Mouse (Mus musculus): Measurements from ENCODE around the gene Wdr59.
A peak's percentile ranks its signal among the peaks of the same experiment; 100 is the strongest.

Wdr59 gene

GRCm38 (mm10) chr8:111536031-111536977 lies 14.4 kb upstream of the Wdr59 start, which contains the start of gene Znrf1:
Gene Znrf1 (plus strand): TSS chr8:111536097.
- H3K9me3 ChIP-seq (ENCODE audit: low read length), result no peaks in the 10 kb centered on the region
- H3K4me3 ChIP-seq (replicated peaks; ENCODE audit: low read length), result peak within 1 kb of the TSS; percentile 94
- peaks cover 19% of the 10 kb centered on the region for H3K27me3 ChIP-seq (ENCODE audit: insufficient read depth, low read length)
- no peak for TF ChIP-seq POU5F1 (IDR thresholded peaks at IDR 0.05; ENCODE audit: borderline replicate concordance, low read length)
- 0 out of 2 replicates have a peak, but pooled peaks have one; percentile 8 for TF ChIP-seq CTCF (conservative IDR thresholded peaks at IDR 0.05; ENCODE audit: low read length)
- H3K36me3 ChIP-seq (ENCODE audit: insufficient read depth, low read length), result peaks cover 9% of the 10 kb centered on the region; the same call in 1 of the 2 replicates
- peaks cover 59% of the 10 kb centered on the region for H3K4me1 ChIP-seq (replicated peaks; ENCODE audit: low read depth, low read length)

GRCm38 (mm10) chr8:111535491-111535890 lies 13.6 kb upstream of the Wdr59 start:
- Histone ChIP-seq H3K4me1 (replicated peaks; ENCODE audit: low read depth, low read length) (peaks cover 56% of the 10 kb centered on the region), H3K27me3 (ENCODE audit: insufficient read depth, low read length) (peaks cover 19% of the 10 kb centered on the region), H3K4me3 (replicated peaks; ENCODE audit: low read length) (no peak overlapping the region), H3K9me3 (ENCODE audit: low read length) (no peaks in the 10 kb centered on the region), H3K36me3 (ENCODE audit: insufficient read depth, low read length) (peaks cover 4% of the 10 kb centered on the region; the same call in 1 of the 2 replicates)
- TF ChIP-seq CTCF (conservative IDR thresholded peaks at IDR 0.05; ENCODE audit: low read length) (no peak), POU5F1 (IDR thresholded peaks at IDR 0.05; ENCODE audit: borderline replicate concordance, low read length) (no peak), NANOG (IDR thresholded peaks at IDR 0.05; ENCODE audit: borderline replicate concordance, low read length) (no peak)

DNA sequence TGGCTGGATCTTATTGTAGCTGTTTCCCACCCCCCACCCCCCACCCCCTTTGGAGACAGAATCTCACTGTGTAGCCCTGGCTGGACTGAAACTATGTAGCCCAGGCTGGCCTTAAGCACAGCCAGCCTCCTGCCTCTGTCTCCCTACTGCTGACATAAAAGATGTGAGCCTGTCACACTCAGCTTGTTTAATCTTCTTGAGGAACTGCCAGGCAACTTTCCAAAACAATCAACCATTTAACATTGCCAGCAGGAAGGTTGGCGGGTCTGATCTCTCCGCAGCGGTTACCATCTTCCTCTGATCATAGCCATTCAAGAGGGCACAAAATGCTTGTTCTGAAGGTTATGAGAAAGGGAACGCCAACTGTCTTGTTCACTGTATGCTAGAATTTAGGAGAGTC lies 11.6 kb upstream of the Wdr59 start:
- Histone ChIP-seq H3K27me3 (ENCODE audit: insufficient read depth, low read length) (peaks cover 17% of the 10 kb centered on the region), H3K4me1 (replicated peaks; ENCODE audit: low read depth, low read length) (peaks cover 43% of the 10 kb centered on the region), H3K36me3 (ENCODE audit: insufficient read depth, low read length) (peaks cover 3% of the 10 kb centered on the region; the same call in 1 of the 2 replicates), H3K4me3 (replicated peaks; ENCODE audit: low read length) (no peak overlapping the region), H3K9me3 (ENCODE audit: low read length) (no peaks in the 10 kb centered on the region)
- no peak for TF ChIP-seq NANOG (IDR thresholded peaks at IDR 0.05; ENCODE audit: borderline replicate concordance, low read length)
- TF ChIP-seq CTCF (conservative IDR thresholded peaks at IDR 0.05; ENCODE audit: low read length), result no peak
- TF ChIP-seq POU5F1 (IDR thresholded peaks at IDR 0.05; ENCODE audit: borderline replicate concordance, low read length), result no peak

DNA sequence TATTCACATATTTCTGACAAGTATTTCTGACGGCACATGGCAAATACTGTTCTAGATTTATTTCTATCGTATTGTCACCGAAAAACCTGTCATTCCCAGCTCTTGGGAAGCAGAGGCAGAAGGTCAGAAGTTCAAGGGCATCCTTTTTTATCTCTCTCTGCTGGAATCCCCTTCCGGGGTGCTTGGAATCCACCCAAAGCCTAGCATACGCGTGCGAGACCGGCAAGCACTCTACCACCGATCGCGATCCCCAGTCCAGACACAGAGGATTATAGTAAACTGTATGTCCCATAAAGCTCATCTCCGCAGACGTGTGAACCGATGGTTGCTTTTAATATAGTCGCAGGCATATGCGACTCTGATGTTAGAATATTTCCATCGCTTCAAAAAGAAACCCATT lies 9.7 kb upstream of the Wdr59 start:
- no peaks in the 10 kb centered on the region; the same call in 1 of the 2 replicates for H3K27me3 ChIP-seq (ENCODE audit: insufficient read depth, low read length)
- peaks cover 32% of the 10 kb centered on the region for H3K4me1 ChIP-seq (replicated peaks; ENCODE audit: low read depth, low read length)
- H3K36me3 ChIP-seq (ENCODE audit: insufficient read depth, low read length), result no peaks in the 10 kb centered on the region
- no peaks in the 10 kb centered on the region for H3K9me3 ChIP-seq (ENCODE audit: low read length)
- no peak overlapping the region for H3K4me3 ChIP-seq (replicated peaks; ENCODE audit: low read length)
- no peak for TF ChIP-seq NANOG (IDR thresholded peaks at IDR 0.05; ENCODE audit: borderline replicate concordance, low read length)
- no peak for TF ChIP-seq POU5F1 (IDR thresholded peaks at IDR 0.05; ENCODE audit: borderline replicate concordance, low read length)

GRCm38 (mm10) chr8:111531191-111531590 lies 9.3 kb upstream of the Wdr59 start:
- Histone ChIP-seq H3K4me1 (replicated peaks; ENCODE audit: low read depth, low read length) (peaks cover 32% of the 10 kb centered on the region), H3K27me3 (ENCODE audit: insufficient read depth, low read length) (no peaks in the 10 kb centered on the region; the same call in 1 of the 2 replicates), H3K36me3 (ENCODE audit: insufficient read depth, low read length) (no peaks in the 10 kb centered on the region), H3K4me3 (replicated peaks; ENCODE audit: low read length) (no peak overlapping the region), H3K9me3 (ENCODE audit: low read length) (no peaks in the 10 kb centered on the region)
- TF ChIP-seq CTCF (conservative IDR thresholded peaks at IDR 0.05; ENCODE audit: low read length) (no peak), POU5F1 (IDR thresholded peaks at IDR 0.05; ENCODE audit: borderline replicate concordance, low read length) (no peak), NANOG (IDR thresholded peaks at IDR 0.05; ENCODE audit: borderline replicate concordance, low read length) (no peak)

DNA sequence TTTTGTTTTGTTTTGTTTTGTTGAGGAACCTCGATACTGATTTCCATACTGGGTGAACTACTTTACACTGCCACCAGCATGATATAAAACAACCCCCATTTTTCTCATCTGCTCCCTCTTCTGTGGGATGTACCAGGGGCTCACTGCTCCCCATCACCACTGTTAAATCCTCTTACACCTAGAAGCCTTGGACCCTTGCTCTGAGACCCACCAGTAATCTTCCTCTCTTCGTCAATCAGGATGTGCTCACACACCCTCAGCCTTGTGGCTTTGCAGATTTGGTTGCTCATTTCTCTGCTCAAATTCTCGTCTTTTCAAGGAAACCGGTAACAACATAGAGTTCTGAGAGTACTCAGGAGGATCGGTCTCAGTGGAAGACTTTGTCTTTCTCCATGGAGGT lies 6.2 kb upstream of the Wdr59 start:
- no peaks in the 10 kb centered on the region for H3K36me3 ChIP-seq (ENCODE audit: insufficient read depth, low read length)
- peaks cover 23% of the 10 kb centered on the region for H3K4me1 ChIP-seq (replicated peaks; ENCODE audit: low read depth, low read length)
- no peak for TF ChIP-seq CTCF (conservative IDR thresholded peaks at IDR 0.05; ENCODE audit: low read length)
- no peak for TF ChIP-seq NANOG (IDR thresholded peaks at IDR 0.05; ENCODE audit: borderline replicate concordance, low read length)
- TF ChIP-seq POU5F1 (IDR thresholded peaks at IDR 0.05; ENCODE audit: borderline replicate concordance, low read length), result no peak
- no peaks in the 10 kb centered on the region; the same call in 1 of the 2 replicates for H3K27me3 ChIP-seq (ENCODE audit: insufficient read depth, low read length)
- H3K9me3 ChIP-seq (ENCODE audit: low read length), result no peaks in the 10 kb centered on the region
- H3K4me3 ChIP-seq (replicated peaks; ENCODE audit: low read length), result no peak overlapping the region

GRCm38 (mm10) chr8:111527149-111527548 lies 5.3 kb upstream of the Wdr59 start:
- H3K4me1 ChIP-seq (replicated peaks; ENCODE audit: low read depth, low read length), result peaks cover 22% of the 10 kb centered on the region
- TF ChIP-seq CTCF (conservative IDR thresholded peaks at IDR 0.05; ENCODE audit: low read length) (no peak), POU5F1 (IDR thresholded peaks at IDR 0.05; ENCODE audit: borderline replicate concordance, low read length) (no peak), NANOG (IDR thresholded peaks at IDR 0.05; ENCODE audit: borderline replicate concordance, low read length) (no peak)
- no peaks in the 10 kb centered on the region for H3K36me3 ChIP-seq (ENCODE audit: insufficient read depth, low read length)
- no peak overlapping the region for H3K4me3 ChIP-seq (replicated peaks; ENCODE audit: low read length)
- H3K27me3 ChIP-seq (ENCODE audit: insufficient read depth, low read length), result no peaks in the 10 kb centered on the region; the same call in 1 of the 2 replicates
- H3K9me3 ChIP-seq (ENCODE audit: low read length), result no peaks in the 10 kb centered on the region

- H3K9me3 ChIP-seq (ENCODE audit: low read length), result no peaks in the 10 kb centered on the region
- no peaks in the 10 kb centered on the region for H3K36me3 ChIP-seq (ENCODE audit: insufficient read depth, low read length)
- no peak overlapping the region for H3K4me3 ChIP-seq (replicated peaks; ENCODE audit: low read length)
- H3K4me1 ChIP-seq (replicated peaks; ENCODE audit: low read depth, low read length), result peaks cover 17% of the 10 kb centered on the region
- TF ChIP-seq NANOG (IDR thresholded peaks at IDR 0.05; ENCODE audit: borderline replicate concordance, low read length) (no peak), CTCF (conservative IDR thresholded peaks at IDR 0.05; ENCODE audit: low read length) (no peak), POU5F1 (IDR thresholded peaks at IDR 0.05; ENCODE audit: borderline replicate concordance, low read length) (no peak)
- no peaks in the 10 kb centered on the region; the same call in 1 of the 2 replicates for H3K27me3 ChIP-seq (ENCODE audit: insufficient read depth, low read length)
Observed at GRCm38 (mm10) chr8:111526403-111527024, 4.6 kb upstream of the Wdr59 start.
